Mouse (Mus musculus): ENCODE results near the gene Fsip1. TPM values are rescaled to one million over a fixed set of nuclear protein-coding genes. Genes with fewer than 3 reads are reported as not detected.

Fsip1 gene
- total and polyA plus RNA-seq, 3 experiments: 0.17 to 0.49 (median 0.47) TPM

GRCm38 (mm10) chr2:118167731-118168130 is 89.0 kb downstream of the Fsip1 start:
- Histone ChIP-seq H3K27me3 (replicated peaks) (peaks cover 1% of the 10 kb centered on the region), H3K4me2 (ENCODE audit: insufficient read depth, low read depth, poor library complexity, severe bottlenecking) (no peak overlapping the region), H3K4me1 (ENCODE audit: control insufficient read depth in 1 of 2, insufficient read depth in 2 of 2) (peaks cover 0 to 23% of the 10 kb centered on the region in 2 experiments; a peak in 2 of 4 replicates), H3K27ac (ENCODE audit: insufficient read depth, low read depth) (no peak overlapping the region), H3K9me3 (replicated peaks; ENCODE audit: low read length) (peaks cover 3% of the 10 kb centered on the region), H3K9ac (ENCODE audit: insufficient read depth, low read depth) (no peak overlapping the region), H3K36me3 (replicated peaks in 1 of 2; ENCODE audit: control insufficient read depth in 1 of 2, insufficient read depth in 1 of 2, low read length in 1 of 2) (no peaks in the 10 kb centered on the region), H3K79me2 (replicated peaks; ENCODE audit: control insufficient read depth, extremely low read depth, insufficient read depth, poor library complexity, severe bottlenecking) (no peaks in the 10 kb centered on the region), H3K4me3 (replicated peaks in 1 of 3; ENCODE audit: low read depth in 2 of 3, low read length in 2 of 3, poor library complexity in 1 of 3) (no peak overlapping the region)
- dilution Hi-C loops (cut with MboI; ENCODE audit: extremely low pct_ligation_motif_present, extremely low pct_unique_long_range_greater_than_20kb, low sequenced_read_pairs) (no loop called here), in situ Hi-C loops (cut with MboI; ENCODE audit: low pct_ligation_motif_present, low pct_unique_long_range_greater_than_20kb, low sequenced_read_pairs) (no loop called here)
- TF ChIP-seq E2F4 (IDR thresholded peaks at IDR 0.05; ENCODE audit: insufficient replicate concordance, low read depth, low read length) (no peak), ZC3H11A (IDR thresholded peaks at IDR 0.05; ENCODE audit: low read depth, low read length) (no peak)
- DNase-seq (ENCODE audit: extremely low read depth): no peak

- dilution Hi-C loops (cut with MboI; ENCODE audit: extremely low pct_ligation_motif_present, extremely low pct_unique_long_range_greater_than_20kb, low sequenced_read_pairs): no loop called here
- no peaks in the 10 kb centered on the region for H3K36me3 ChIP-seq (replicated peaks in 1 of 2; ENCODE audit: control insufficient read depth in 1 of 2, insufficient read depth in 1 of 2, low read length in 1 of 2)
- peaks cover 1% of the 10 kb centered on the region for H3K27me3 ChIP-seq (replicated peaks)
- H3K4me1 ChIP-seq (ENCODE audit: control insufficient read depth in 1 of 2, insufficient read depth in 2 of 2): peaks cover 0 to 29% of the 10 kb centered on the region in 2 experiments; a peak in 2 of 4 replicates
- in situ Hi-C loops (cut with MboI; ENCODE audit: low pct_ligation_motif_present, low pct_unique_long_range_greater_than_20kb, low sequenced_read_pairs): no loop called here
- H3K27ac ChIP-seq (ENCODE audit: insufficient read depth, low read depth): no peak overlapping the region
- TF ChIP-seq USF2 (conservative IDR thresholded peaks at IDR 0.05; ENCODE audit: low read depth, low read length) (no peak), MAFK (IDR thresholded peaks at IDR 0.05; ENCODE audit: insufficient replicate concordance, low read length) (no peak), E2F4 (IDR thresholded peaks at IDR 0.05; ENCODE audit: insufficient replicate concordance, low read depth, low read length) (no peak), SMC3 (IDR thresholded peaks at IDR 0.05; ENCODE audit: low read depth, low read length) (no peak)
- H3K9me3 ChIP-seq (replicated peaks; ENCODE audit: low read length): peaks cover 3% of the 10 kb centered on the region
- no peak for DNase-seq (ENCODE audit: extremely low read depth)
- no peak overlapping the region for H3K9ac ChIP-seq (ENCODE audit: insufficient read depth, low read depth)
- no peaks in the 10 kb centered on the region for H3K79me2 ChIP-seq (replicated peaks; ENCODE audit: control insufficient read depth, extremely low read depth, insufficient read depth, poor library complexity, severe bottlenecking)
- no peak overlapping the region for H3K4me2 ChIP-seq (ENCODE audit: insufficient read depth, low read depth, poor library complexity, severe bottlenecking)
- H3K4me3 ChIP-seq (replicated peaks in 1 of 3; ENCODE audit: low read depth in 2 of 3, low read length in 2 of 3, poor library complexity in 1 of 3): no peak overlapping the region
Observed at GRCm38 (mm10) chr2:118165691-118166090, 91.1 kb downstream of the Fsip1 start.

- in situ Hi-C loops (cut with MboI; ENCODE audit: low pct_ligation_motif_present, low pct_unique_long_range_greater_than_20kb, low sequenced_read_pairs): no loop called here
- dilution Hi-C loops (cut with MboI; ENCODE audit: extremely low pct_ligation_motif_present, extremely low pct_unique_long_range_greater_than_20kb, low sequenced_read_pairs): no loop called here
- TF ChIP-seq CTCF (conservative IDR thresholded peaks at IDR 0.05 in 1 of 2, IDR thresholded peaks at IDR 0.05 in 1 of 2; ENCODE audit: low read depth in 2 of 2, low read length in 2 of 2) (no peak), IRF4 (IDR thresholded peaks at IDR 0.05; ENCODE audit: low read depth, low read length) (peak; percentile 52; the same call in 1 of the 2 replicates), MEF2A (IDR thresholded peaks at IDR 0.05; ENCODE audit: borderline replicate concordance, low read depth, low read length) (0 out of 2 replicates have a peak, but pooled peaks have one; percentile 32), EP300 (IDR thresholded peaks at IDR 0.05; ENCODE audit: low read length) (peak; percentile 62; the same call in 1 of the 2 replicates), BHLHE40 (IDR thresholded peaks at IDR 0.05; ENCODE audit: low read depth, low read length) (peak; percentile 39)
Observed at GRCm38 (mm10) chr2:118164137-118164536, 92.6 kb downstream of the Fsip1 start.

More at GRCm38 (mm10) chr2:118164137-118164536, 92.6 kb downstream of the Fsip1 start:
- peaks cover 1% of the 10 kb centered on the region for H3K27me3 ChIP-seq (replicated peaks)
- DNase-seq (ENCODE audit: extremely low read depth): peak; percentile 44
- no peak overlapping the region for H3K4me3 ChIP-seq (replicated peaks in 1 of 3; ENCODE audit: low read depth in 2 of 3, low read length in 2 of 3, poor library complexity in 1 of 3)
- no peaks in the 10 kb centered on the region for H3K36me3 ChIP-seq (replicated peaks in 1 of 2; ENCODE audit: control insufficient read depth in 1 of 2, insufficient read depth in 1 of 2, low read length in 1 of 2)
- H3K9me3 ChIP-seq (replicated peaks; ENCODE audit: low read length): no peaks in the 10 kb centered on the region
- peak overlapping the region; percentile 34; the same call in 1 of the 2 replicates for H3K4me2 ChIP-seq (ENCODE audit: insufficient read depth, low read depth, poor library complexity, severe bottlenecking)
- no peak overlapping the region for H3K27ac ChIP-seq (ENCODE audit: insufficient read depth, low read depth)
- H3K4me1 ChIP-seq (ENCODE audit: control insufficient read depth in 1 of 2, insufficient read depth in 2 of 2): peaks cover 0 to 29% of the 10 kb centered on the region in 2 experiments; a peak in 2 of 4 replicates
- no peak overlapping the region for H3K9ac ChIP-seq (ENCODE audit: insufficient read depth, low read depth)
- no peaks in the 10 kb centered on the region for H3K79me2 ChIP-seq (replicated peaks; ENCODE audit: control insufficient read depth, extremely low read depth, insufficient read depth, poor library complexity, severe bottlenecking)

Data from CH12.LX (cell line).